Mouse (Mus musculus): ENCODE results near the gene Snx20. TPM values are rescaled to one million over a fixed set of nuclear protein-coding genes. Genes with fewer than 3 reads are reported as not detected.

The Snx20 gene
- polyA plus RNA-seq, 1 experiment, result 3.0 TPM

DNA sequence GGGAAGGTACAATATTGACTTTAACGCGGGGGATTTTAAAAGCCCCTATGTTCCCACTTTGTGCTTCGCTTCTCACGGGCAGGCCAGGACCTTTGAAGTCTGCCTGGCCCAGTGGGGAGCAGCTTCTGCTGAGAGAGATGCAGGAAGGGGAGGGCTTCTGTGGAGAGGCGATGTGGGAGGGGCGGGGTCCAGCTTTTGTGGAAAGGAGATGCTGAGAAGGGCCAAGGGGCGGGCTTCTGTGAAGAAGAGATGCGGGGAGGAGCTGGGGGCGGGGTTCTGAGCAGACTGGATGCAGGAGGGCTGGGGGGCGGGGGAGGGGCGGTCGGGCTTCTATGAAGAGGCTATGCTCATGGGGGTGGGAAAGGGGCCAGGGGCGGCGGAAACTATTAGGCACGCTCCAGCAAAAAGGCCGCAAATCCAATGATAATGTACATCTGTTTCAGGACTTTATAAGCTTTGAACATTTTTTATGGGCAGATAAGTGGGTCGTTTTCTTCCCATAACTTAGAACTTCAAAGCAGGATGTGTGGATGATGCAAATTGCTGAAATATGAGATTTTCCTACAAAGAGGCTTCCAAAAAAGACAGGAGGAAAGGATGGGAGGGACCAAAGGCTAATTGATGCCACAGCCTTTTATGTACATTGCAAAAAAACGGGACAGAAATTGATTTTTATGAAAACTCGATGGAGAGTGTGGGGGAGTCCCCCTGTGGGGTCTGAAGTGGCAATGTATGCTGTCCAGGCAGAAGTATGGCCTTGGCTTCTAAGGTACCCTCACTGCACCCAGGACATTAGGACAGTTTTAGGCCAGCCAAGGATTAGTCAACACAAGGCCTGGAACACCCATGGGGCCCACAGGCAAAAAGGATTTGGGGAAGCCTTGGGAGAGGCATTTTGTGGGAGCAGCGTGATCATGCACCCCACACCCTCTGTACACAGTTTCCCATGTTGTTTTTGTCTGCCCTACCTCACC, 31.6 kb downstream of the Snx20 start:
- no peak for DNase-seq (ENCODE audit: low spot score)

- DNase-seq (ENCODE audit: low spot score), result no peak
Measured at GRCm38 (mm10) chr8:88603446-88603989, 32.4 kb downstream of the Snx20 start.

DNA sequence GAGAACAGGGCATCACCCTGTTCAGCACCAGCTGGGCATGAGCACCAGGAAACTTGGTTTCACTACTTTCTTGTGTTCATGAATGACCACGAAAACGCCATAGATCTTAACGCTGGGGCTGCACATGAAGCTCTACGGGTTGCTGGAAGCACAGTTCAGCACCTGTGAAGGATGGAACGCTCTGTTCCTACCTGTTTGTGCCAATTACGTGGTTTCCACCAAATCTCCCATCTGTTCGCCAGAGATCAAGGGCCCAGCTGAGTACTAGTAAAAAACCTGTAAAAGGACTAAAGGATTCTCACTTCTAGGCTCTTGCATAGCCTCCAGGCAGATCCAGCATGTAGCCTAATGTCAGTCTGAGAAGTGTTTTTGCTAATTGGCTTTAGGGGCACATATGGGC, 36.4 kb downstream of the Snx20 start:
- no peak for DNase-seq (ENCODE audit: low spot score)

DNA sequence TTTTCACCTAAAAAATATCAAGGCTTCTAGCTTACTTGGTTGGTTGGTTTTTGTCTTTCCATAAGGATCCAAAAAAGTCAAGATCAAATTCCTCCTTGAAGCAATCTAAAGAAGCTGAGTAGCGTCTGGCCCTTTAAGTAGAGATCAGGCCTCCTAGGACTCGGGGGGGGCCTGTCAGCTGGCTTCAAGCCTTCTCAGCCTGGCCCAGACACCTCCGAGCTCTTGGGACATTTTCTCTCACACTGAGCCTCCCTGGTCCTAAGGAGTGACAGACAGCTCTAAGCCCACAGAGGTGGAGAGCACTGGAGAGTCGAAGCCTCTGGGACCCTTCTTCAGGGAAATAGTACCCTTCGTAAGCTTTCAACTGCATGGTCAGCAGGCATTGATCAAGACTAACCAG, 37.4 kb downstream of the Snx20 start:
- DNase-seq (ENCODE audit: low spot score), result no peak

- DNase-seq (ENCODE audit: low spot score), result no peak
Measured at GRCm38 (mm10) chr8:88596042-88596441, 39.9 kb downstream of the Snx20 start.

- no peak for DNase-seq (ENCODE audit: low spot score)
Measured at GRCm38 (mm10) chr8:88593947-88594346, 42.0 kb downstream of the Snx20 start.

DNA sequence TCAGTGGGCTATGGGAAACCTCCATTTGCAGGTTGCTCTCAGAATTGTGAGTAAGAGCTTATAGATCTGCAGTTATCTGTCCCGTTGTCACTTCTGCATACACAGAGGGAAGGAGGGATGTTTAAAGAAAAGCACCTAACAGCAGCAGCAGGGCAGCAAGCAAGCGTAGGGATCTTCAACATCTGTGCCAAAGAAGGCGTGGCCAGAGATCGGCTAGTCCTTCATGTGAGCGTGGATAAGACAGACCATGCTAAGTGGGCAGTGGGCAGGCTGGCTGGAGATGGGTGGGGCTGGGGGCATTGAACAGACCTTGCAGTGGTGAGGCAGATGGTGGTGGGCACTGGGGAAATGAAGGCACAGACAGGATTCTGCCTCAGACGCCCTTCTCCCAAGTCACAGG, 45.7 kb downstream of the Snx20 start:
- no peak for DNase-seq (ENCODE audit: low spot score)

- no peak for DNase-seq (ENCODE audit: low spot score)
Measured at GRCm38 (mm10) chr8:88588205-88588889, 47.6 kb downstream of the Snx20 start.

DNA sequence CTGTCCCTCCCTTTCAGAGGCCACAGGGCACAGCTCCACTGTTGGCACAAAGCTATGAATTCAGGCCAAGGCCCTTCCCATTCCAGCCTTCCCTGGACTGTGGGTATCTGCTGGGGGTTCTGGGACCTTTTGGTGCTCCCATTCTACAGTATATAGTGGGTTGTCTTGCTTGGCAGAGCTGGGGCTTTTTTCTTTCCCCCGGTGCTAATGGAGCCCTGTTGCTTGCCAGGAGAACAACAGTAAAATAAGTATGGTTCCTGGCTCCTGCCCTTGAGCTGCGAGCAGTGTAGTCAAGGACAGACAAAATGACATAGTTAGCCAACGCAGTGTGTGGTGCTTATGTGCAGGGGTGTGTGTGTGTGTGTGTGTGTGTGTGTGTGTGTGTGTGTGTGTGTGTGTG, 52.1 kb downstream of the Snx20 start:
- DNase-seq (ENCODE audit: low spot score), result no peak

- no peak for DNase-seq (ENCODE audit: low spot score)
Measured at GRCm38 (mm10) chr8:88580785-88581184, 55.1 kb downstream of the Snx20 start.

DNA sequence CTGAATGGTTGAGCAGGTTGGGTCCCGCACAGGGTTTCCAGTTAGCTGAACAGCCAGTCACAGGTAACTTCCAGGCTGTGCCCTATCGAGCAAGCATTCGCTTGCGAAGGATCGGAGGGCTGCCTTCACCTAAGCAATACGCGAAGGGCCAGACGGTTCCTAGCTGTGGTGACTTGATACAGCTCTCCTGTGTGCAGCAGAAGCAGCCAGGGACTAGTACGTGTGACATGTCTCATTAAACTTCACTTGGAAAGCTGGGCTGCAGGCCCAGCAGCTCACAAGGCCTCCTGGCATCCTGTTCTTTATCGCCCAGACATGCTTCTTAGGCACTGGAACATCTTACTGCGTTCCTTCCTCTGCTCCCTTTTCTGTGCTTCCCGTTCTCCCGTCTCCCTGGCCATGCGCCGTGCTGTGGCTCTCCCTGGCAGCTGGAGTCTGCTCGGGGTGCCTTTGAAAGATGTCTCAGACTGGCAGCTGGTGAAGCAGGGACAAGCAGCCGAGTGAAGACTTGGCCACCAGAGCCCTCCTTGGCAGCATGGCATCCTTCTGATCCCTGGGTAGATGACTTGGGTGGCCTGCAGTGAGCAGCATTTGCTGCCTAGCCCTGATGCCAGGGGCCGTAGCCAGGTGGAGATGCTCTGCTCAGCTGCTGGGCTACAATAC, 56.1 kb downstream of the Snx20 start:
- no peak for DNase-seq (ENCODE audit: low spot score)

- no peak for DNase-seq (ENCODE audit: low spot score)
Measured at GRCm38 (mm10) chr8:88579246-88579645, 56.7 kb downstream of the Snx20 start.

DNA sequence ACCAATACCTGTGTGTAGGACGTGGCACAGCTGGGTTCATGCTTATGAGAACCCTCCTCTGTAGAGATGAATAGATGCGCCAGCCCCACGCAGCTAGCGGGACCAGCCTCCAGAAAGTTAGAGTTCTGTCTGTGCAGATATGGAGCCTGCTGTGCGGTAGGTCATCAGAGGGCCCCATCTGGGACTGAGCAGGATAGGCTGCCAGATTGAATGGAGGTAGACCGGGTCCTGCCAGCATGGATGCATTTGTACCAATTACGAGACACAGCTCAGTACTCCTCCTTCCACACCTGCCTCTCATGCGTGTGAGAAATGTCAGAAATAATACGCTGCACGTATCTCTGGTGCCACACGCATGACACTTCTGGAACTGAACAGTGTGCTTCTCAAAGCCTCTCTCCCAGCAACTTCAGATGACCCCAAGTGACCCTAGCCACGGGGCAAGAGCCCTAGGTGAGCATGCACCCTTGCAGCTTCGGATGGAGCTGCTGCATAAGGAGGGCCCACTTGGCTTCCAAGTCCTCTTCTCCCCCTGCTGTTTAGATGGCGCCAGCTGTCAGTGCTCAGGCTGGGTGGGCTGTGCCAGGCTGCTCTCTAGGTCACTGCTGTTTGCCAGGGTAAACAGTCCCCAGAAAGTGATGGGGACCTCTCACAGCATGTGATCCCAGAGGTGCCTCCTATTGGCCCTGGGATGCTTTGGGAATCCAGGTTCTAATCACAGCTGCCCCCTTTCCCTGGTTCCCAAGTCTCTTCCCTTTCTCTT, 57.3 kb downstream of the Snx20 start:
- DNase-seq (ENCODE audit: low spot score), result no peak

- no peak for DNase-seq (ENCODE audit: low spot score)
Measured at GRCm38 (mm10) chr8:88577666-88578065, 58.3 kb downstream of the Snx20 start.

Other genes with a start within 250 kb of the Snx20 start
- 65.2 and 90.3 TPM in 2 replicates for gene Nkd1, start 114.8 kb downstream of the Snx20 start, polyA plus RNA-seq (2012; rRNA removed)
- gene Nod2, start 11.2 kb upstream of the Snx20 start, polyA plus RNA-seq (2012; rRNA removed), result 0.47 and 0.52 TPM in 2 replicates
- gene Cyld, start 60.9 kb upstream of the Snx20 start, polyA plus RNA-seq (2012; rRNA removed), result 10.7 and 12.2 TPM in 2 replicates